Mouse (Mus musculus): ENCODE measurements around the gene Col2a1.

DNA sequence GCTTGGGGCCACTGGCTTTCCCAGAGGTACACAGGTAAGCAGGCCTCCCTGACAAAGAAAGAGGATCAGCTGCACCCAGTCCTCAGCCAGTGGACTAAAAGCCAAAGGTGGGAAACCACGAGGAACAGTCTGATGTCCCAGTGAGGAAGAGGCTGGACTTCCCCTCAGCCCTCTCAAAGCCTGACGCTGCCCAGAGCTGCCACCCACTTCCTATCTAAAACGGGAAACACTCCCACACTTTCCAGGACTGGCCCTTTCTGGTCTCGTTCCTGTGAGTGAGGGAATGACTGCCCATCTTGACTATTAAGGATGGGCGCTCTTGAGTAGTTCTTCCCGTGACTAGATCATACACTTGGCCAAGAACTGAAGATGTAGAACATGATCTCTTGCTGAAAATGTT, 76.7 kb downstream of the Col2a1 start:
- no peak for TF ChIP-seq POLR2A (IDR thresholded peaks at IDR 0.05; ENCODE audit: borderline replicate concordance, control insufficient read depth, low read depth, low read length)
- TF ChIP-seq CTCF (IDR thresholded peaks at IDR 0.05; ENCODE audit: control insufficient read depth, insufficient read depth, low read length), result no peak

Measured in bone marrow, adult 2 months (tissue).